Comparison of ENCODE assay signal across 9 mouse cellular contexts in genomic region chr2:3424579-3424910, GRCm38 (mm10). TPM values are rescaled to one million over a fixed set of nuclear protein-coding genes. Genes with fewer than 3 reads are reported as not detected.
A peak's percentile ranks its signal among the peaks of the same experiment; 100 is the strongest.
DNase-seq lines count a peak whose midpoint lies in the region; ATAC-seq lines count a peak whose summit lies in the region.
"Had no signal": no experiment of that assay in that cellular context is flagged by ENCODE, and none has a peak within 500 bp of the region (broad histone marks: within the 10 kb centered on the region; RNA-seq: fewer than 3 reads in every experiment).

No protein-coding gene starts in this region.

- no peaks in the 10 kb centered on the region for H3K27me3 ChIP-seq in heart, embryonic 10.5 days (ENCODE audit: insufficient read depth, poor library complexity, severe bottlenecking)
- H3K27me3 ChIP-seq in forebrain, embryonic 11.5 days (ENCODE audit: control insufficient read depth, insufficient read depth, low read length): no peaks in the 10 kb centered on the region
- H3K27me3 ChIP-seq in liver, embryonic 13.5 days: no peaks in the 10 kb centered on the region

- WGBS in heart, embryonic 10.5 days: 12% methylated on average over 9 of the region's 10 CpGs
- 13% methylated on average over 9 of the region's 10 CpGs for WGBS in forebrain, embryonic 11.5 days
- WGBS in liver, embryonic 13.5 days (ENCODE audit: insufficient replicate concordance): 2% methylated on average over 10 of the region's 10 CpGs

- peak overlapping the region; percentile 93 for H3K4me2 ChIP-seq in forebrain, embryonic 11.5 days (ENCODE audit: low read depth, low read length, severe bottlenecking)
- H3K4me2 ChIP-seq in liver, embryonic 13.5 days: peak overlapping the region; percentile 71

- H3K9ac ChIP-seq in forebrain, embryonic 11.5 days (ENCODE audit: low read length): peak overlapping the region; percentile 60
- peak overlapping the region; percentile 82 for H3K9ac ChIP-seq in liver, embryonic 13.5 days

- no peak for ATAC-seq in forebrain, embryonic 11.5 days (replicated peaks; ENCODE audit: low FRiP score)
- no peak for ATAC-seq in liver, embryonic 13.5 days (ENCODE audit: low read depth)
- ATAC-seq in erythroid progenitor cell, adult 5-6 weeks (replicated peaks; ENCODE audit: low FRiP score, poor library complexity, severe bottlenecking): no peak; the same call in 1 of the 2 replicates

- peaks cover 8% of the 10 kb centered on the region; the same call in 1 of the 2 replicates for H3K4me1 ChIP-seq in heart, embryonic 10.5 days
- H3K4me1 ChIP-seq in forebrain, embryonic 11.5 days (replicated peaks; ENCODE audit: control insufficient read depth, insufficient read depth, low read length): no peaks in the 10 kb centered on the region; the same call in 1 of the 2 replicates
- peaks cover 14% of the 10 kb centered on the region for H3K4me1 ChIP-seq in liver, embryonic 13.5 days (replicated peaks)

- no peak for DNase-seq in heart, embryonic 10.5 days (ENCODE audit: low spot score)
- no peak for DNase-seq in heart, postnatal 25 days (ENCODE audit: low spot score)
- DNase-seq in CD4-positive helper T cell, adult 2 months (ENCODE audit: low read depth, low spot score): peak; percentile 50
- DNase-seq in forebrain, embryonic 11.5 days (ENCODE audit: low spot score): no peak
- DNase-seq in liver, embryonic 13.5 days: no peak
- no peak for DNase-seq in ovary, postnatal 14 days (ENCODE audit: low spot score)
- DNase-seq in urinary bladder, adult 2 months (ENCODE audit: low spot score): no peak

- H3K36me3 ChIP-seq in heart, embryonic 10.5 days: no peaks in the 10 kb centered on the region
- H3K36me3 ChIP-seq in forebrain, embryonic 11.5 days (ENCODE audit: control insufficient read depth, insufficient read depth, low read length): no peaks in the 10 kb centered on the region
- H3K36me3 ChIP-seq in liver, embryonic 13.5 days: peaks cover 11% of the 10 kb centered on the region

- intact Hi-C loops in heart, postnatal 25 days (cut with DNase I): loop anchor here (5.0 kb wide), 1 partner anchor 48 kb away; no protein-coding TSS in a partner anchor

- peak overlapping the region; percentile 83 for H3K4me3 ChIP-seq in heart, embryonic 10.5 days
- H3K4me3 ChIP-seq in forebrain, embryonic 11.5 days (ENCODE audit: low read depth, low read length): peak overlapping the region; percentile 65
- peak overlapping the region; percentile 70 for H3K4me3 ChIP-seq in liver, embryonic 13.5 days (replicated peaks)

- peak overlapping the region; percentile 78 for H3K27ac ChIP-seq in heart, embryonic 10.5 days
- H3K27ac ChIP-seq in forebrain, embryonic 11.5 days (ENCODE audit: low read depth, low read length): no peak overlapping the region
- H3K27ac ChIP-seq in liver, embryonic 13.5 days: peak overlapping the region; percentile 37; the same call in 1 of the 2 replicates

- H3K9me3 ChIP-seq in heart, embryonic 10.5 days: no peaks in the 10 kb centered on the region
- no peaks in the 10 kb centered on the region for H3K9me3 ChIP-seq in forebrain, embryonic 11.5 days (ENCODE audit: control insufficient read depth, low read length)
- no peaks in the 10 kb centered on the region for H3K9me3 ChIP-seq in liver, embryonic 13.5 days (replicated peaks)

RNA-seq across cellular contexts. Expression of gene Dclre1c, which starts 0.6 kb away (rescaled TPM):
- polyA plus RNA-seq in heart, embryonic 10.5 days (2016; fragmentation: Nextera tagmentation; extraction: Ambion mirVana): 6.3 and 6.7 TPM in 2 replicates
- total RNA-seq in heart, postnatal 25 days (2021): 1 to 10 TPM; 2.6 to 4.1 TPM
- 7.5 and 7.7 TPM in 2 replicates for polyA plus RNA-seq in forebrain, embryonic 11.5 days (2014; fragmentation: Nextera tagmentation; extraction: Ambion mirVana)
- polyA plus RNA-seq in liver, embryonic 13.5 days (2015; fragmentation: Nextera tagmentation; extraction: Ambion mirVana): 5.4 and 5.6 TPM in 2 replicates
- polyA plus RNA-seq in urinary bladder, adult 2 months (2012; rRNA removed): 9.7 and 11.9 TPM in 2 replicates
- 16.8 and 21.3 TPM in 2 replicates for total RNA-seq in erythroid progenitor cell, adult 5-6 weeks (2015; ENCODE audit: low replicate concordance)
- 12.2 and 17.9 TPM in 2 replicates for total RNA-seq in erythroid progenitor cell, adult 5-6 weeks (2017; ENCODE audit: low replicate concordance)

RNA-seq across cellular contexts. Expression of gene Meig1, which starts 2.1 kb away (rescaled TPM):
- not detected in 2 replicates for polyA plus RNA-seq in heart, embryonic 10.5 days (2016; fragmentation: Nextera tagmentation; extraction: Ambion mirVana)
- total RNA-seq in heart, postnatal 25 days (2021): 1 to 10 TPM; 1.8 to 2.8 TPM
- 0.53 TPM in 1 of 2 replicates, not detected in the other for polyA plus RNA-seq in forebrain, embryonic 11.5 days (2014; fragmentation: Nextera tagmentation; extraction: Ambion mirVana)
- not detected in 2 replicates for polyA plus RNA-seq in liver, embryonic 13.5 days (2015; fragmentation: Nextera tagmentation; extraction: Ambion mirVana)
- polyA plus RNA-seq in urinary bladder, adult 2 months (2012; rRNA removed): 0.22 and 0.29 TPM in 2 replicates
- not detected in 2 replicates for total RNA-seq in erythroid progenitor cell, adult 5-6 weeks (2015; ENCODE audit: low replicate concordance)
- total RNA-seq in erythroid progenitor cell, adult 5-6 weeks (2017; ENCODE audit: low replicate concordance): not detected in 2 replicates

RNA-seq across cellular contexts. Expression of gene Olah, which starts 27.5 kb away (rescaled TPM):
- polyA plus RNA-seq in heart, embryonic 10.5 days (2016; fragmentation: Nextera tagmentation; extraction: Ambion mirVana): not detected in 2 replicates
- total RNA-seq in heart, postnatal 25 days (2021): not detected
- polyA plus RNA-seq in forebrain, embryonic 11.5 days (2014; fragmentation: Nextera tagmentation; extraction: Ambion mirVana): not detected in 2 replicates
- polyA plus RNA-seq in liver, embryonic 13.5 days (2015; fragmentation: Nextera tagmentation; extraction: Ambion mirVana): not detected in 2 replicates
- not detected in 2 replicates for polyA plus RNA-seq in urinary bladder, adult 2 months (2012; rRNA removed)
- total RNA-seq in erythroid progenitor cell, adult 5-6 weeks (2015; ENCODE audit: low replicate concordance): not detected in 2 replicates
- not detected in 2 replicates for total RNA-seq in erythroid progenitor cell, adult 5-6 weeks (2017; ENCODE audit: low replicate concordance)
- polyA plus RNA-seq: frontal cortex, adult 2 months had no signal

RNA-seq across cellular contexts. Expression of gene Suv39h2, which starts 50.3 kb away (rescaled TPM):
- polyA plus RNA-seq in heart, embryonic 10.5 days (2016; fragmentation: Nextera tagmentation; extraction: Ambion mirVana): 12.7 and 20.0 TPM in 2 replicates
- under 1 TPM; 0.70 to 0.75 TPM for total RNA-seq in heart, postnatal 25 days (2021)
- 49.3 and 51.0 TPM in 2 replicates for polyA plus RNA-seq in forebrain, embryonic 11.5 days (2014; fragmentation: Nextera tagmentation; extraction: Ambion mirVana)
- 8.8 and 9.3 TPM in 2 replicates for polyA plus RNA-seq in liver, embryonic 13.5 days (2015; fragmentation: Nextera tagmentation; extraction: Ambion mirVana)
- 1.0 and 1.1 TPM in 2 replicates for polyA plus RNA-seq in urinary bladder, adult 2 months (2012; rRNA removed)
- 14.8 and 15.5 TPM in 2 replicates for total RNA-seq in erythroid progenitor cell, adult 5-6 weeks (2015; ENCODE audit: low replicate concordance)
- total RNA-seq in erythroid progenitor cell, adult 5-6 weeks (2017; ENCODE audit: low replicate concordance): 8.7 and 9.2 TPM in 2 replicates
